Mouse (Mus musculus) adrenal gland, adult 2 months (tissue): ENCODE measurements around the gene Rabl2. TPM values are rescaled to one million over a fixed set of nuclear protein-coding genes. Genes with fewer than 3 reads are reported as not detected.

Source experiments
- DNase-seq: peaks from one replicate; pipeline ENCODE4 v3.0.0; 2021
- polyA plus RNA-seq: library from polyadenylated mRNA; depleted of rRNA; stranded (reverse); fragments of >200 nt; gene quantifications from 2 replicates; pipeline ENCODE4 v1.2.3, GENCODE M21; 2012; rRNA removed
- total RNA-seq, 2 experiments: library from RNA; stranded (reverse); gene quantifications; 2 replicates each; pipeline ENCODE4 v1.2.3; 2021

Rabl2 gene
- total and polyA plus RNA-seq, 3 experiments: 7.2 to 10.3 (median 8.6) TPM

GRCm38 (mm10) chr15:89551733-89552132 is 40.0 kb downstream of the Rabl2 start:
- DNase-seq: no peak

DNA sequence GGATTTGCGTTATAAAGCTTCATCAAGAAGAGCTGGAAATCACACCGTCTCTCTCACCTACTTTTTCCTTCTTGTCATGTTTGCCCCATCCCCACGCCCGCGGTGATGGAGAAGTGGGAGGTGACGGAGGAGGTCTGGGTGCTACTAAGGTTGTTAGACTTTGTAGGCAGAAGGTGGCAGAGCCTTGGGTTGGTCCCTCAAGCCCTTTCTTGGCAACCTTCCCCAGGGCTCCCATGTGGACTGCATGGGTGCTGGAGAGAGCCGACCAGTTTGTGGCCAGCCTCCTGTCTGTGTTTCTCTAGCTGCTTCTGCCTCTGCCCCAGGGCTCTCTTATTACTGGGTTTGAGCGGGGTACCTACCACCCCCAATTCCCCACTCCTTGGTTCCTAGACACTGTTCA is 41.2 kb downstream of the Rabl2 start:
- no peak for DNase-seq

DNA sequence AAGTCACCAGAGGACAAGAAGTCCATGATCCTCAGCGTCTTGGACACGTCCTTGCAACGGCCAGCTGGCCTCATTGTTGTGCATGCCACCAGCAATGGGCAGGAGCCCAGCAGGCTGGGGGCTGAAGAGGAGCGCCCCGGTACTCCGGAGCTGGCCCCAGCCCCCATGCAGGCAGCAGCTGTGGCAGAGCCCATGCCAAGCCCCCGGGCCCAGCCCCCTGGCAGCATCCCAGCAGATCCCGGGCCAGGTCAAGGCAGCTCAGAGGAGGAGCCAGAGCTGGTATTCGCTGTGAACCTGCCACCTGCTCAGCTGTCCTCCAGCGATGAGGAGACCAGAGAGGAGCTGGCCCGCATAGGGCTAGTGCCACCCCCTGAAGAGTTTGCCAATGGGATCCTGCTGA is 42.9 kb downstream of the Rabl2 start:
- no peak for DNase-seq

GRCm38 (mm10) chr15:89547824-89548601 is 43.7 kb downstream of the Rabl2 start:
- no peak for DNase-seq

DNA sequence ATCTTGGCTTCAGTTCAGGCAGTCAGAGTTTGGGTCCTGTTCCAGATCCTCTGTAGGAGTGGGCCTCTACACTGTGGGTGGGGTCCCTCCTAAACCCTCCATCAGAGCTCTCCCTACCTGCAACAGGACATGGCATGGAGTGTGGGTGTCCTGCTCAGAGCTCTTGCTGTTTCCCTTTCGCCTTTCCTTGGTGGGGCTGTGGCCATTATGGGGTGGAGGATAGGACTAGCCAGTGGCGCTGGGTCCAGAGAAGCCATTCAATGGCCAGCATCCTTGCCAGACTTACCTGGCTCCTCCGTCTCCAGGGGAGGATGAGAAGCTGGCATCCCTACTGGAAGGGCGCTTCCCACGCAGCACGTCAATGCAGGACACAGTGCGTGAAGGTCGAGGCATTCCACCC is 44.4 kb downstream of the Rabl2 start:
- no peak for DNase-seq

DNA sequence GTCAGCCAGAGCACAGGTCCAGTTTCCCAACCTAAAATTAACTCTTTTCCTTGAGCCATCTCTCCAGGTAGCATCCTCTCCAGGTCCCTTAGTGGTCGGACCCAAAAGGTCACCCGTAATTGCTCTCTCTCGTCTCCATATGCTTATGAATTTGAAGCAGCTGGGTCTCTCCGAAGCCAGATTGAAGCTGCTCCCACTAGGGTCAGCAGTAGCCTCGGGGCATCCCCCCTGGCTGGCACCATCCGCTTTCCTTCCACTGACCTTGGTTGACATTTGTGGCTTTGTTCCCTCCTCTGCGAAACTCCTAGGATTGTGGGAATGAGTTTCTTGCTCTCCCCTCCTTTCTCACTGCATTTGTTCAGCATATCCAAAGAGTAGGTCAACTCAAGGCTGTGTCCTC is 47.6 kb downstream of the Rabl2 start:
- no peak for DNase-seq

- DNase-seq: no peak
Measured at GRCm38 (mm10) chr15:89533843-89534207, 57.9 kb downstream of the Rabl2 start.

- DNase-seq: no peak
Measured at GRCm38 (mm10) chr15:89532924-89533842, 58.5 kb downstream of the Rabl2 start.

Other genes with a start within 250 kb of the Rabl2 start
- gene Lmf2, start 236.3 kb downstream of the Rabl2 start, total RNA-seq: 10 to 100 TPM; 37.1 to 40.2 TPM
- 58.0 and 63.1 TPM in 2 replicates for gene Lmf2, start 236.3 kb downstream of the Rabl2 start, polyA plus RNA-seq
- gene Ncaph2, start 236.2 kb downstream of the Rabl2 start, total RNA-seq: 10 to 100 TPM; 61.7 to 74.8 TPM
- 101 and 102 TPM in 2 replicates for gene Ncaph2, start 236.2 kb downstream of the Rabl2 start, polyA plus RNA-seq
- 10 to 100 TPM; 33.9 to 36.2 TPM for gene Sco2, start 218.1 kb downstream of the Rabl2 start, total RNA-seq
- 68.5 and 73.3 TPM in 2 replicates for gene Sco2, start 218.1 kb downstream of the Rabl2 start, polyA plus RNA-seq
- gene Tymp, start 214.9 kb downstream of the Rabl2 start, total RNA-seq: under 1 TPM in 1 of 2 experiments, not detected in 1; 0.26 TPM
- 9.9 and 10.1 TPM in 2 replicates for gene Tymp, start 214.9 kb downstream of the Rabl2 start, polyA plus RNA-seq
- under 1 TPM in 1 of 2 experiments, not detected in 1; 0.52 TPM for gene Odf3b, start 212.6 kb downstream of the Rabl2 start, total RNA-seq
- 2.0 TPM in 2 replicates for gene Odf3b, start 212.6 kb downstream of the Rabl2 start, polyA plus RNA-seq
- not detected for gene Klhdc7b, start 207.0 kb downstream of the Rabl2 start, total RNA-seq
- not detected in 2 replicates for gene Klhdc7b, start 207.0 kb downstream of the Rabl2 start, polyA plus RNA-seq
- gene Syce3, start 181.4 kb downstream of the Rabl2 start, total RNA-seq: not detected
- gene Syce3, start 181.4 kb downstream of the Rabl2 start, polyA plus RNA-seq: not detected in 2 replicates
- gene Cpt1b, start 166.1 kb downstream of the Rabl2 start, total RNA-seq: 100 to 1,000 TPM; 139 to 200 TPM
- gene Cpt1b, start 166.1 kb downstream of the Rabl2 start, polyA plus RNA-seq: 116 and 120 TPM in 2 replicates
- gene C730034F03Rik, start 162.3 kb downstream of the Rabl2 start, total RNA-seq: 1 to 10 TPM in 1 of 2 experiments, under 1 TPM in 1; 0.95 to 2.3 TPM
- 0.29 and 0.52 TPM in 2 replicates for gene C730034F03Rik, start 162.3 kb downstream of the Rabl2 start, polyA plus RNA-seq
- gene Gm44502, start 162.2 kb downstream of the Rabl2 start, total RNA-seq: 1 to 10 TPM in 1 of 2 experiments, not detected in 1; 5.8 TPM
- 8.2 and 10.6 TPM in 2 replicates for gene Gm44502, start 162.2 kb downstream of the Rabl2 start, polyA plus RNA-seq
- 10 to 100 TPM; 50.7 to 66.8 TPM for gene Chkb, start 162.0 kb downstream of the Rabl2 start, total RNA-seq
- 39.4 and 52.6 TPM in 2 replicates for gene Chkb, start 162.0 kb downstream of the Rabl2 start, polyA plus RNA-seq
- gene Mapk8ip2, start 138.0 kb downstream of the Rabl2 start, total RNA-seq: 10 to 100 TPM in 1 of 2 experiments, 1 to 10 TPM in 1; 8.7 to 10.5 TPM
- gene Mapk8ip2, start 138.0 kb downstream of the Rabl2 start, polyA plus RNA-seq: 4.4 and 7.1 TPM in 2 replicates
- gene Arsa, start 114.5 kb downstream of the Rabl2 start, total RNA-seq: 10 to 100 TPM; 16.6 to 24.5 TPM
- gene Arsa, start 114.5 kb downstream of the Rabl2 start, polyA plus RNA-seq: 57.6 and 67.8 TPM in 2 replicates
- gene Shank3, start 92.3 kb downstream of the Rabl2 start, total RNA-seq: 10 to 100 TPM; 32.7 to 36.9 TPM
- gene Shank3, start 92.3 kb downstream of the Rabl2 start, polyA plus RNA-seq: 50.9 and 64.1 TPM in 2 replicates
- under 1 TPM in 1 of 2 experiments, not detected in 1; 0.26 TPM for gene Acr, start 23.6 kb downstream of the Rabl2 start, total RNA-seq
- 1.3 and 1.5 TPM in 2 replicates for gene Acr, start 23.6 kb downstream of the Rabl2 start, polyA plus RNA-seq
- gene Syt10, start 249.9 kb upstream of the Rabl2 start, total RNA-seq: not detected
- not detected in 2 replicates for gene Syt10, start 249.9 kb upstream of the Rabl2 start, polyA plus RNA-seq